ENCODE assay signal across 7 mouse cellular contexts in the genomic region with DNA sequence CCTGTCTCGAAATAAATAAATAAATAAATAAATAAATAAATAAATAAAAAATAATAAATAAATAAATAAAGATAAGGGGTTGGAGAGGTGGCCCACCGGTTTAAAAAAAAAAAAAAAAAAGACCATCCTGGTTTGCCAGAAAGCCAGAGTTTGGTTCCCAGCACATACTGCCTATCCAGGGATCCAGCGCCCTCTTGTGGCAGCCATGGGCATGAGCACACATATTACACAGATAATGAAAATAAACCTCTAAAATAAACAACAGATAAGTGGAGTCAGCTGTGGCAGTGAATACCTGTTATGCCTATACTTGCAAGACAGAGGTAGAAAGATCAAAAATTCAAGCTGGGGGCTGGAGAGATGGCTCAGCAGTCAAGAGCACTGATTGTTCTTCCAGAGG. TPM values are rescaled to one million over a fixed set of nuclear protein-coding genes. Genes with fewer than 3 reads are reported as not detected.
A peak's percentile ranks its signal among the peaks of the same experiment; 100 is the strongest.
DNase-seq lines count a peak whose midpoint lies in the region; ATAC-seq lines count a peak whose summit lies in the region.

No protein-coding gene starts in this region.

- DNase-seq in kidney, postnatal 10 days: peak; percentile 72
- DNase-seq in ES-CJ7 (ENCODE audit: low read depth, low spot score): peak; percentile 71
- DNase-seq in adrenal gland, postnatal 10 days: peak; percentile 80
- DNase-seq in gastrocnemius, postnatal 14 days: peak; percentile 61
- peak; percentile 81 for DNase-seq in naive thymus-derived CD4-positive, alpha-beta T cell, adult 2 months (ENCODE audit: low read depth)
- no peak for DNase-seq in left cerebral cortex, adult 9 months (ENCODE audit: low spot score in 2 of 2)

- intact Hi-C loops in gastrocnemius, postnatal 14 days (cut with DNase I; ENCODE audit: low total_unique reads): no loop called here

- no peak for ATAC-seq in kidney, embryonic 14.5 days (ENCODE audit: low FRiP score, low TSS enrichment)

- no peaks in the 10 kb centered on the region for H3K27me3 ChIP-seq in kidney, embryonic 14.5 days (ENCODE audit: control insufficient read depth, insufficient read depth, low read length)

- H3K4me1 ChIP-seq in kidney, embryonic 14.5 days (ENCODE audit: control insufficient read depth, insufficient read depth, low read length): peaks cover 20% of the 10 kb centered on the region

- H3K4me2 ChIP-seq in kidney, embryonic 14.5 days (replicated peaks; ENCODE audit: low read depth, low read length): no peak overlapping the region

- peaks cover 12% of the 10 kb centered on the region; the same call in 1 of the 2 replicates for H3K36me3 ChIP-seq in kidney, embryonic 14.5 days (ENCODE audit: control insufficient read depth, insufficient read depth, low read length)

- H3K4me3 ChIP-seq in kidney, embryonic 14.5 days (ENCODE audit: low read length): no peak overlapping the region

- H3K9ac ChIP-seq in kidney, embryonic 14.5 days (ENCODE audit: low read depth, low read length): no peak overlapping the region

- no peaks in the 10 kb centered on the region for H3K9me3 ChIP-seq in kidney, embryonic 14.5 days (ENCODE audit: control insufficient read depth, low read length)

- 47% methylated on average over 3 of the region's 3 CpGs for WGBS in kidney, embryonic 14.5 days

- H3K27ac ChIP-seq in kidney, embryonic 14.5 days (ENCODE audit: low read depth, low read length): no peak overlapping the region

RNA-seq across cellular contexts. Expression of gene Id3, which starts 6.4 kb away (rescaled TPM):
- polyA plus RNA-seq in kidney, embryonic 14.5 days (2014; fragmentation: Nextera tagmentation; extraction: Ambion mirVana): 848 and 979 TPM in 2 replicates
- 100 to 1,000 TPM in 1 of 2 experiments, 10 to 100 TPM in 1; 97.2 to 110 TPM for total RNA-seq in adrenal gland, postnatal 10 days (2021)
- total RNA-seq in gastrocnemius, postnatal 14 days (2021): 10 to 100 TPM; 28.4 to 28.7 TPM

RNA-seq across cellular contexts. Expression of gene E2f2, which starts 22.5 kb away (rescaled TPM):
- polyA plus RNA-seq in kidney, embryonic 14.5 days (2014; fragmentation: Nextera tagmentation; extraction: Ambion mirVana): 5.7 and 6.0 TPM in 2 replicates
- 10 to 100 TPM in 1 of 2 experiments, 1 to 10 TPM in 1; 7.9 to 14.8 TPM for total RNA-seq in adrenal gland, postnatal 10 days (2021)
- total RNA-seq in gastrocnemius, postnatal 14 days (2021): 1 to 10 TPM; 4.0 to 6.5 TPM

RNA-seq across cellular contexts. Expression of gene Asap3, which starts 56.4 kb away (rescaled TPM):
- polyA plus RNA-seq in kidney, embryonic 14.5 days (2014; fragmentation: Nextera tagmentation; extraction: Ambion mirVana): 2.0 and 3.0 TPM in 2 replicates
- 1 to 10 TPM; 5.0 to 7.9 TPM for total RNA-seq in adrenal gland, postnatal 10 days (2021)
- total RNA-seq in gastrocnemius, postnatal 14 days (2021): 1 to 10 TPM; 4.0 to 5.9 TPM

Comparison
In these comparisons a context has a peak if more than half of its experiments do, and no peak if none do; other contexts are left out.
1. DNase-seq: peak in kidney, postnatal 10 days (single experiment), ES-CJ7 (single experiment), adrenal gland, postnatal 10 days (single experiment), gastrocnemius, postnatal 14 days (single experiment) and naive thymus-derived CD4-positive, alpha-beta T cell, adult 2 months (single experiment); none in left cerebral cortex, adult 9 months (0 of 2).